Mouse (Mus musculus): ENCODE results near the gene Ankrd23.

The Ankrd23 gene

GRCm38 (mm10) chr1:36512966-36513280, 23.8 kb downstream of the Ankrd23 start:
- DNase-seq: no peak

GRCm38 (mm10) chr1:36512089-36512965, 24.4 kb downstream of the Ankrd23 start:
- DNase-seq: peak; percentile 50

- DNase-seq: peak; percentile 100
These were observed 25.2 kb downstream of the Ankrd23 start, which contains the start of gene Cnnm3 for GRCm38 (mm10) chr1:36511289-36512021. Gene Cnnm3 (plus strand): TSS chr1:36511867.

DNA sequence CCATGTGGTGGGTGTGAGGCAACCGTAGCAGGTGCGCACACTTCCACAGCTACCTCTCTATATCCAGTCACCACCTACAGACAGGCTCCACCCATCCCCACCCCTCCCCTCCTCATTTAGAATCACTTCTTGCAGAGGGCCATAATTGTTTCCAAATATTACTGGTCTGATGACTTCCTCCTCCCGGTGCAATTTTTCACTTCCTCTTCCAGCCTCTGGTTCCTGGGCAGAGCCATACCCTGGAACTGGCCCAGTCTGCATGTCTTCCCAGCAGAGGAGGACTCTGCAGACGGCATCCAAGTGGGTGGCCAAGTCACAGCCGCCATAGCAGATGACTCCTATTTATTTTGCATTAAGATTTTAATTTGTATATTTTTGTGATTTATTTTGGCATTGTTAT, 28.4 kb downstream of the Ankrd23 start:
- no peak for DNase-seq

GRCm38 (mm10) chr1:36501261-36501660, 35.4 kb downstream of the Ankrd23 start:
- peak; percentile 85 for DNase-seq

DNA sequence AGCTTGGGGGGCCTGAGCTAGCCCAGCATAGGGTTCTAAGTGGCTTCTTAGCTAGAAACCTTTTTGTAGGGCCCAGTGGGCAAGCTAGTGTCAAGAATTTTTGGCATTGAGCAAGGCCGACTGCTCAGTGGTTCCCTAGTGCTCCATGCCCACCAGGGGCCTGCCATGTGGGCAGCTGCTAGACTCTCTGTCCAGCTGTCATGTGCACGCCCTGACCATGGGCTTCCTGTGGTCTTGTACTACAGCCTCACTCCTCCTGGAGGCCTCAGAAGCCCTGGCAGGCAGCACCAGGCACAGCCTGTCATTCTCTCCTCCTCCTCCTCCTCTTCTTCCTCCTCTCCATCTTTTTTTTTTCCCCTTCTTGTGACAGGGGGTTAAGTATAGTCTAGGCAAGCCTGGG, 39.4 kb downstream of the Ankrd23 start:
- no peak for DNase-seq

GRCm38 (mm10) chr1:36496719-36497118, 40.0 kb downstream of the Ankrd23 start:
- no peak for DNase-seq

- no peak for DNase-seq
These were observed 43.4 kb downstream of the Ankrd23 start for GRCm38 (mm10) chr1:36493299-36493698.

DNA sequence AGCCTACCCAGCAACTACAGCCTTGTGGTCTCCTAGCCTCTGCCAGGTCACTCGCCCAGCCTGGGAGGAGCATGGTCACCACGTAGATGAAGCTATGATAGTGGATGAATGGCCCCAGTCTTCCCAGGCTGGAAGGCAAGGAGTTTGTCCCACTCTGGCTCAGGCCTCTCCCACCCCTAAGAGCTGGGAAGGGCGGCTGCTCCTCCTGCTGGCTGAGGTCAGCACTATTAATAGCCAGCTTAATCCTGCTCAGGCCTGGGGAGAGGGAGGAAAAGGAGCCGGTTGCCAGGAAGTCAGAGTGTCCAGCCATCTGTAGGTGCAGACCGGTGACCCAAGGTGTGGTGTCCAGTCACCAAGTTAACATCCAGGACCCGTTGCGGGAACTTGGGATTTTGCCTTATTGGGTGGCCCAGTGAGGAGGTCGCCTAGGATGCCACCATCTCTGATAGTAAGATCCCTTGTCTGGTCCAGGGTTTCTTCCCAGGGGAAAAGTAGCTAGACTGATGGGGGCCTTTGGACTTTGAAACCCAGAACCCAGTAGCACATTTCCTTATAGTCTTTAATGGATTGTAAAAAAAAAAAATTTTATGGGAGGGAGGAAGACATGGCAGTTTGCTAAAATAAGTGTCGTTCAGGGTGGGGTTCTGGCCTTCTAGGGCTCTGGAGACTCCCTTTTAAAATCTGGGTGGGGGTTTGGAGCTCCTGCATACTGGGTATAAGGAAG, 44.1 kb downstream of the Ankrd23 start:
- DNase-seq: no peak

GRCm38 (mm10) chr1:36489661-36490060, 47.0 kb downstream of the Ankrd23 start:
- DNase-seq: no peak

DNA sequence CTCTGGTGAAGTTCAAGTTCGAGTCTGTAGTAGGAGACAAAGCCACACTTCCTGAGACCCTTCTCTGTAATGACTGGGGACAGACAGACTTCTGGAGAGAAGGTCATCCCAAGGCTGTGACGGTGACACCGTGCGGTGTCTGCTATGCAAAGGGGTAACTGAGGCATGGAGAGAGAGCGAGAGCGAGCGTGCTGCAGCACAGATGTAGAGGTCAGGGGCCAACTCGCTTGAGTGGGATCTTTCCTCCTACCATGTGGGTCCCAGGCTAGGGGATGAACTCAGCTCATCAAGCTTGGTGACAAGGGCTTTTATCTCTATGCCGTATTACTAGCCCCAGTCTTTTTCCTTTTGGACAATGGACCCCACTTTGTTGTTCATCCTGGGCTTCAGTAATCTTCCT, 49.6 kb downstream of the Ankrd23 start:
- no peak for DNase-seq

DNA sequence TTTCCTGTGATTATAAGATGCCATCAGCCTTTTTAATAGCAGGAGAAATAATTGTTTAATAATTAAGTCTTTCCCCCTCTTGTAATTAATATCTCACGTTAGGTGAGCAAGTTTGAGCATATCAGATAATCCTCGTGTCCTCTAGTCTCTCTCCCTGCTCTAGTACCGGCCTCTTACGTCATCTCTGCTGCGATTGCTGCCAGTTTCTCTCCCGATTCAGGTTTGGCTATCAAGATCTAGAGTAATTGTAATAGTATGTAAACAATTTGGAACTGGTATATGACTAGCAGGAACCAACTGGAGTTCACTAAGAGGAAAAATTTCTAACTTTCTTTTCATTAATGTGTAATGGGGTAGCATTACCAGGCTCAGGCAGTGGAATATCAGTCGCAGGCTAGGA, 51.6 kb downstream of the Ankrd23 start:
- no peak for DNase-seq

GRCm38 (mm10) chr1:36483825-36484224, 52.9 kb downstream of the Ankrd23 start:
- no peak for DNase-seq
